ENCODE assay signal across 25 mouse cellular contexts in genomic region chr4:10807260-10807659, GRCm38 (mm10).
DNase-seq lines count a peak whose midpoint lies in the region; ATAC-seq and TF ChIP-seq lines count a peak whose summit lies in the region.
"Had no signal": no experiment of that assay in that cellular context is flagged by ENCODE, and none has a peak within 500 bp of the region (broad histone marks: within the 10 kb centered on the region; RNA-seq: fewer than 3 reads in every experiment).

No protein-coding gene starts in this region.

- no peak overlapping the region for H3K4me2 ChIP-seq in intestine, embryonic 15.5 days (replicated peaks)
- H3K4me2 ChIP-seq in intestine, postnatal 0 days (replicated peaks; ENCODE audit: low read depth), result no peak overlapping the region
- H3K4me2 ChIP-seq in intestine, embryonic 16.5 days (ENCODE audit: low read depth, low read length), result no peak overlapping the region
- no peak overlapping the region for H3K4me2 ChIP-seq in neural tube, embryonic 15.5 days
- H3K4me2 ChIP-seq: forebrain, embryonic 13.5 days; heart, embryonic 11.5 days; hindbrain, embryonic 15.5 days had no signal

- H3K27ac ChIP-seq in intestine, embryonic 15.5 days, result no peak overlapping the region
- no peak overlapping the region for H3K27ac ChIP-seq in intestine, postnatal 0 days (ENCODE audit: low read depth, low read length)
- no peak overlapping the region for H3K27ac ChIP-seq in intestine, embryonic 16.5 days (ENCODE audit: low read length)
- H3K27ac ChIP-seq in neural tube, embryonic 15.5 days (replicated peaks), result no peak overlapping the region
- H3K27ac ChIP-seq: forebrain, embryonic 10.5 days; forebrain, embryonic 13.5 days; hindbrain, embryonic 10.5 days; hindbrain, embryonic 15.5 days had no signal

- 53% methylated on average over 3 of the region's 3 CpGs for WGBS in intestine, embryonic 15.5 days
- WGBS in intestine, postnatal 0 days, result 36% methylated on average over 3 of the region's 3 CpGs
- WGBS in intestine, embryonic 16.5 days, result 61% methylated on average over 3 of the region's 3 CpGs
- WGBS in neural tube, embryonic 15.5 days, result 44% methylated on average over 3 of the region's 3 CpGs

- no peaks in the 10 kb centered on the region for H3K9me3 ChIP-seq in intestine, embryonic 15.5 days
- H3K9me3 ChIP-seq in intestine, postnatal 0 days (ENCODE audit: control insufficient read depth), result no peaks in the 10 kb centered on the region
- no peaks in the 10 kb centered on the region for H3K9me3 ChIP-seq in intestine, embryonic 16.5 days (ENCODE audit: control insufficient read depth, low read length)
- H3K9me3 ChIP-seq in neural tube, embryonic 15.5 days (replicated peaks), result no peaks in the 10 kb centered on the region
- H3K9me3 ChIP-seq: forebrain, embryonic 10.5 days; forebrain, embryonic 13.5 days; hindbrain, embryonic 10.5 days; hindbrain, embryonic 15.5 days had no signal

- no peaks in the 10 kb centered on the region for H3K36me3 ChIP-seq in intestine, embryonic 15.5 days
- no peaks in the 10 kb centered on the region for H3K36me3 ChIP-seq in intestine, postnatal 0 days (ENCODE audit: control insufficient read depth, insufficient read depth)
- H3K36me3 ChIP-seq in intestine, embryonic 16.5 days (ENCODE audit: control insufficient read depth, insufficient read depth, low read length), result no peaks in the 10 kb centered on the region
- no peaks in the 10 kb centered on the region for H3K36me3 ChIP-seq in neural tube, embryonic 15.5 days
- H3K36me3 ChIP-seq: forebrain, embryonic 10.5 days; hindbrain, embryonic 10.5 days; hindbrain, embryonic 15.5 days had no signal

- TF ChIP-seq CTCF in intestine, postnatal 0 days (IDR thresholded peaks at IDR 0.05; ENCODE audit: low read depth), result no peak

- intact Hi-C loops in heart, postnatal 14 days (cut with DNase I), result no loop called here

- no peak overlapping the region for H3K9ac ChIP-seq in intestine, embryonic 15.5 days
- no peak overlapping the region for H3K9ac ChIP-seq in intestine, postnatal 0 days (ENCODE audit: low read depth, low read length)
- H3K9ac ChIP-seq in intestine, embryonic 16.5 days (ENCODE audit: low read depth, low read length), result no peak overlapping the region
- no peak overlapping the region for H3K9ac ChIP-seq in neural tube, embryonic 15.5 days (replicated peaks)
- H3K9ac ChIP-seq: forebrain, embryonic 13.5 days; hindbrain, embryonic 15.5 days had no signal

- 0 out of 2 replicates have a peak, but pooled peaks have one; percentile 43 for ATAC-seq in intestine, embryonic 15.5 days
- ATAC-seq in intestine, postnatal 0 days, result no peak
- peak; percentile 81 for ATAC-seq in intestine, embryonic 16.5 days
- ATAC-seq in neural tube, embryonic 15.5 days (ENCODE audit: low FRiP score), result peak; percentile 78
- ATAC-seq: CD4-positive, CD25-positive, alpha-beta regulatory T cell, adult 4 months; forebrain, embryonic 13.5 days; forebrain, embryonic 16.5 days; inflammation-experienced regulatory T-cells, adult 6 months; Patski had no signal

- H3K4me3 ChIP-seq in intestine, embryonic 15.5 days (replicated peaks), result no peak overlapping the region
- H3K4me3 ChIP-seq in intestine, postnatal 0 days (ENCODE audit: low read depth, low read length), result no peak overlapping the region
- no peak overlapping the region for H3K4me3 ChIP-seq in intestine, embryonic 16.5 days (ENCODE audit: low read length)
- H3K4me3 ChIP-seq in neural tube, embryonic 15.5 days (replicated peaks), result no peak overlapping the region
- H3K4me3 ChIP-seq: forebrain, embryonic 10.5 days; forebrain, embryonic 13.5 days; hindbrain, embryonic 10.5 days; hindbrain, embryonic 15.5 days had no signal

- DNase-seq in MEL-GATA-1-ER (ENCODE audit: extremely low read depth, low read depth), result peak; percentile 1
- no peak for DNase-seq in urinary bladder, postnatal 10 days (ENCODE audit: low spot score)
- DNase-seq in heart, postnatal 14 days, result no peak
- DNase-seq: adrenal gland, postnatal 10 days; cerebellum, adult 11 months; cerebellum, adult 2 months; cerebellum, adult 9-11 months; cerebellum, postnatal 36 days; gastrocnemius, postnatal 10 days; heart, adult 11 months; heart, postnatal 36 days; kidney, adult 18-20 months had no signal

- H3K4me1 ChIP-seq in intestine, embryonic 15.5 days (replicated peaks), result no peaks in the 10 kb centered on the region
- no peaks in the 10 kb centered on the region for H3K4me1 ChIP-seq in intestine, postnatal 0 days (replicated peaks; ENCODE audit: control insufficient read depth, insufficient read depth, low read length)
- H3K4me1 ChIP-seq in intestine, embryonic 16.5 days (ENCODE audit: control insufficient read depth, insufficient read depth, low read length), result no peaks in the 10 kb centered on the region
- no peaks in the 10 kb centered on the region for H3K4me1 ChIP-seq in neural tube, embryonic 15.5 days
- H3K4me1 ChIP-seq: forebrain, embryonic 10.5 days; forebrain, embryonic 13.5 days; hindbrain, embryonic 10.5 days; hindbrain, embryonic 15.5 days had no signal

- H3K27me3 ChIP-seq in intestine, embryonic 15.5 days (replicated peaks), result no peaks in the 10 kb centered on the region
- no peaks in the 10 kb centered on the region for H3K27me3 ChIP-seq in intestine, postnatal 0 days (replicated peaks; ENCODE audit: control insufficient read depth, insufficient read depth, low read length)
- H3K27me3 ChIP-seq in intestine, embryonic 16.5 days (replicated peaks; ENCODE audit: control insufficient read depth, insufficient read depth, low read length), result no peaks in the 10 kb centered on the region
- H3K27me3 ChIP-seq in neural tube, embryonic 15.5 days (replicated peaks), result no peaks in the 10 kb centered on the region
- H3K27me3 ChIP-seq: forebrain, embryonic 13.5 days; hindbrain, embryonic 15.5 days; Patski had no signal
